In the genomic region with DNA sequence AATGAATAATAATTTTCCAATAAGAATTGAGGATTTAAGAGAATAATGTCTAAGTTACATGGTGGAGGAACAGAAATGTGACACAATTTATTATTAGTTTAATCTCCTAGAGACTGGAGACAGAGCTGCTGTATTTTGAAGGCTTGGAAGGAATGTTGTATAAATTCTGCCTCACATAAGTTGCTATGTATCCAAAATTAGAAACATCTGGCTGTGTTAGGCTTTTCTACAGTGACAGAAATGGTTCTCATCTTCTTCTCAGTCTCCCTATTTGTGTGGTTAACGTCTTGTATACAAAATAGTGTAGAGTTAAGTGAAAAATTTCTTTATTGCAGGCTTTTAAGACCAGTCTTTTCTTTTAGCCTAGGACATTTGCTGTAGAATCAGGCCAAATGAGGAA, we compare ENCODE assay signal across 15 mouse cellular contexts. TPM values are rescaled to one million over a fixed set of nuclear protein-coding genes. Genes with fewer than 3 reads are reported as not detected.
"Had no signal": no experiment of that assay in that cellular context is flagged by ENCODE, and none has a peak within 500 bp of the region (broad histone marks: within the 10 kb centered on the region; RNA-seq: fewer than 3 reads in every experiment).

No protein-coding gene starts in this region.

- H3K27ac ChIP-seq: limb, embryonic 15.5 days; liver, embryonic 12.5 days; lung, embryonic 15.5 days; midbrain, embryonic 12.5 days; neural tube, embryonic 13.5 days had no signal

- H3K4me1 ChIP-seq: liver, embryonic 12.5 days; lung, embryonic 15.5 days; midbrain, embryonic 12.5 days had no signal

- H3K9me3 ChIP-seq: limb, embryonic 15.5 days; liver, embryonic 12.5 days; lung, embryonic 15.5 days; midbrain, embryonic 12.5 days; neural tube, embryonic 13.5 days had no signal

- DNase-seq: kidney, postnatal 36 days; left cerebral cortex, postnatal 4 days; lung, postnatal 14 days; retina, postnatal 1 day; right cerebral cortex, postnatal 4 days; spleen, adult 18-20 months; thymus, adult 18-20 months; thymus, postnatal 14 days had no signal

- H3K4me2 ChIP-seq: limb, embryonic 15.5 days; liver, embryonic 12.5 days; lung, embryonic 15.5 days; midbrain, embryonic 12.5 days; neural tube, embryonic 13.5 days had no signal

- H3K9ac ChIP-seq: limb, embryonic 15.5 days; liver, embryonic 12.5 days; lung, embryonic 15.5 days; midbrain, embryonic 12.5 days; neural tube, embryonic 13.5 days had no signal

- ATAC-seq: liver, embryonic 12.5 days; midbrain, embryonic 16.5 days had no signal

- H3K4me3 ChIP-seq: limb, embryonic 15.5 days; liver, embryonic 12.5 days; lung, embryonic 15.5 days; midbrain, embryonic 12.5 days; neural tube, embryonic 13.5 days had no signal

- H3K27me3 ChIP-seq: limb, embryonic 15.5 days; liver, embryonic 12.5 days; lung, embryonic 15.5 days; midbrain, embryonic 12.5 days; neural tube, embryonic 13.5 days had no signal

- H3K36me3 ChIP-seq: limb, embryonic 15.5 days; liver, embryonic 12.5 days; lung, embryonic 15.5 days; neural tube, embryonic 13.5 days had no signal

RNA-seq across cellular contexts. Expression of a gene that starts 6.2 kb away (rescaled TPM):
- total RNA-seq: megakaryocyte-erythroid progenitor cell, adult 5-6 weeks had no signal
